Comparison of ENCODE assay signal across 8 mouse cellular contexts in genomic region chr4:3069341-3069740, GRCm38 (mm10).
DNase-seq lines count a peak whose midpoint lies in the region; ATAC-seq and TF ChIP-seq lines count a peak whose summit lies in the region.

No protein-coding gene starts in this region.

- no peak for TF ChIP-seq CTCF in lung, postnatal 0 days (IDR thresholded peaks at IDR 0.05)

- H3K27ac ChIP-seq in kidney, embryonic 14.5 days (ENCODE audit: low read depth, low read length), result no peak overlapping the region
- no peak overlapping the region for H3K27ac ChIP-seq in embryonic facial prominence, embryonic 15.5 days (replicated peaks)
- no peak overlapping the region for H3K27ac ChIP-seq in hindbrain, embryonic 12.5 days
- H3K27ac ChIP-seq in lung, postnatal 0 days (ENCODE audit: low read length), result no peak overlapping the region

- H3K4me1 ChIP-seq in kidney, embryonic 14.5 days (ENCODE audit: control insufficient read depth, insufficient read depth, low read length), result no peaks in the 10 kb centered on the region
- no peaks in the 10 kb centered on the region for H3K4me1 ChIP-seq in embryonic facial prominence, embryonic 15.5 days
- no peaks in the 10 kb centered on the region for H3K4me1 ChIP-seq in hindbrain, embryonic 12.5 days
- no peaks in the 10 kb centered on the region for H3K4me1 ChIP-seq in lung, postnatal 0 days (ENCODE audit: insufficient read depth, low read depth, low read length)

- peaks cover 67% of the 10 kb centered on the region for H3K9me3 ChIP-seq in kidney, embryonic 14.5 days (ENCODE audit: control insufficient read depth, low read length)
- H3K9me3 ChIP-seq in embryonic facial prominence, embryonic 15.5 days (replicated peaks), result peaks cover 69% of the 10 kb centered on the region
- peaks cover 76% of the 10 kb centered on the region for H3K9me3 ChIP-seq in hindbrain, embryonic 12.5 days (replicated peaks)
- H3K9me3 ChIP-seq in lung, postnatal 0 days (ENCODE audit: low read length), result peaks cover 35% of the 10 kb centered on the region

- DNase-seq in kidney, adult 9 months, result no peak
- no peak for DNase-seq in lung, postnatal 0 days (ENCODE audit: low spot score)
- no peak for DNase-seq in left cerebral cortex, postnatal 36 days (ENCODE audit: low spot score in 2 of 2)
- DNase-seq in cerebellum, adult 9-11 months, result no peak

- no peak overlapping the region for H3K4me2 ChIP-seq in kidney, embryonic 14.5 days (replicated peaks; ENCODE audit: low read depth, low read length)
- H3K4me2 ChIP-seq in embryonic facial prominence, embryonic 15.5 days (replicated peaks), result no peak overlapping the region
- H3K4me2 ChIP-seq in hindbrain, embryonic 12.5 days (replicated peaks), result no peak overlapping the region
- no peak overlapping the region for H3K4me2 ChIP-seq in lung, postnatal 0 days (replicated peaks; ENCODE audit: low read depth, low read length)

- no peak overlapping the region for H3K4me3 ChIP-seq in kidney, embryonic 14.5 days (ENCODE audit: low read length)
- no peak overlapping the region for H3K4me3 ChIP-seq in embryonic facial prominence, embryonic 15.5 days (replicated peaks)
- no peak overlapping the region for H3K4me3 ChIP-seq in hindbrain, embryonic 12.5 days
- no peak overlapping the region for H3K4me3 ChIP-seq in lung, postnatal 0 days (ENCODE audit: low read depth, low read length)

- TF ChIP-seq EP300 in lung, postnatal 0 days (IDR thresholded peaks at IDR 0.05), result no peak

- H3K36me3 ChIP-seq in kidney, embryonic 14.5 days (ENCODE audit: control insufficient read depth, insufficient read depth, low read length), result no peaks in the 10 kb centered on the region
- no peaks in the 10 kb centered on the region for H3K36me3 ChIP-seq in embryonic facial prominence, embryonic 15.5 days
- H3K36me3 ChIP-seq in hindbrain, embryonic 12.5 days, result no peaks in the 10 kb centered on the region
- H3K36me3 ChIP-seq in lung, postnatal 0 days (ENCODE audit: insufficient read depth, low read length), result no peaks in the 10 kb centered on the region

- 62% methylated on average over 1 of the region's 1 CpGs for WGBS in kidney, embryonic 14.5 days
- 58% methylated on average over 1 of the region's 1 CpGs for WGBS in embryonic facial prominence, embryonic 15.5 days
- WGBS in hindbrain, embryonic 12.5 days, result 47% methylated on average over 1 of the region's 1 CpGs
- 67% methylated on average over 1 of the region's 1 CpGs for WGBS in lung, postnatal 0 days

- no peaks in the 10 kb centered on the region for H3K27me3 ChIP-seq in kidney, embryonic 14.5 days (ENCODE audit: control insufficient read depth, insufficient read depth, low read length)
- H3K27me3 ChIP-seq in embryonic facial prominence, embryonic 15.5 days, result no peaks in the 10 kb centered on the region
- no peaks in the 10 kb centered on the region for H3K27me3 ChIP-seq in hindbrain, embryonic 12.5 days
- no peaks in the 10 kb centered on the region for H3K27me3 ChIP-seq in lung, postnatal 0 days (replicated peaks; ENCODE audit: insufficient read depth, low read length)

- H3K9ac ChIP-seq in kidney, embryonic 14.5 days (ENCODE audit: low read depth, low read length), result no peak overlapping the region
- no peak overlapping the region for H3K9ac ChIP-seq in embryonic facial prominence, embryonic 15.5 days
- no peak overlapping the region for H3K9ac ChIP-seq in hindbrain, embryonic 12.5 days
- H3K9ac ChIP-seq in lung, postnatal 0 days (replicated peaks; ENCODE audit: low read depth), result no peak overlapping the region

- intact Hi-C loops in left cerebral cortex, postnatal 36 days (cut with DNase I), result no loop called here

- 0 out of 2 replicates have a peak, but pooled peaks have one; percentile 44 for ATAC-seq in kidney, embryonic 14.5 days (ENCODE audit: low FRiP score, low TSS enrichment)
- ATAC-seq in embryonic facial prominence, embryonic 15.5 days (ENCODE audit: insufficient number of reproducible peaks, low FRiP score, low TSS enrichment, low read depth), result peak; percentile 17; the same call in 1 of the 2 replicates
- ATAC-seq in hindbrain, embryonic 12.5 days (ENCODE audit: low FRiP score), result peak; percentile 54
- peak; percentile 14; the same call in 1 of the 2 replicates for ATAC-seq in lung, postnatal 0 days
- ATAC-seq in granulocyte monocyte progenitor cell, adult 5-6 weeks (replicated peaks; ENCODE audit: poor library complexity, severe bottlenecking), result no peak
